Mouse (Mus musculus) kidney, adult 2 months (tissue): Measurements from ENCODE around the gene Ctdspl.

ENCODE experiments used
- CTCF ChIP-seq: fragments of 200-500 bp; conservative IDR thresholded peaks from 2 replicates; pipeline ENCODE4 v1.5.1; 2011; ENCODE audit warnings: low read depth, mild to moderate bottlenecking, control low read depth, low read length, moderate library complexity, mixed read lengths; ENCODE audit not compliant: insufficient read depth, insufficient read length
- POLR2A ChIP-seq: fragments of 200-500 bp; IDR thresholded peaks from one replicate; pipeline ENCODE4 v1.6.1; 2011; ENCODE audit warnings: low read depth, low read length, control low read depth

GRCm38 (mm10) chr9:118933800-118934199 lies 7.5 kb downstream of the Ctdspl start:
- TF ChIP-seq CTCF (no peak; the same call in 1 of the 2 replicates), POLR2A (no peak)
